Mouse (Mus musculus): Measurements from ENCODE around the gene Kif1a. TPM values are rescaled to one million over a fixed set of nuclear protein-coding genes. Genes with fewer than 3 reads are reported as not detected.

Kif1a gene
- polyA plus RNA-seq, 1 experiment from 2014 or later: 4.4 TPM

DNA sequence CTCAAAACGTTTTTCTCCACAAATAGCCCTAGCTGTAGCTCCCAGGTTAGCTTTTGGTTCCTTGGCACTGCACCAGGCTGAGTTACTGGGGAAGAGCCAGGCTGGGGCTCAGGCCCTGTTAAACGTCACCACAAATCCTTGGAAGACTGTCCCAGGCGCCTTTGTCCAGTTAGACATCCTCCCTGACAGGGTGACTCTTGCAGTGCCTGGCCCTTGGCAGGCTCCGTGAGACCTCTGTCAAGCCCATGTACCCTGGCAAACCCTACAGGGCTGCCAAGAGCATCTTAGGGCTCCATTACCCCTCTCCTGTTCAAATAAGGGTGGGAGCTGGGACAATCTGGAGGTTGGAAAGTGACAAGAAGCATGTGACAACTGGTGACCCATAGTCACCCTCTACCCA lies 65.8 kb downstream of the Kif1a start:
- no peak for DNase-seq (ENCODE audit: low spot score)
- H3K9ac ChIP-seq (replicated peaks; ENCODE audit: low read depth): no peak overlapping the region
- whole genome bisulfite sequencing: 61% methylated on average over 4 of the region's 4 CpGs

DNA sequence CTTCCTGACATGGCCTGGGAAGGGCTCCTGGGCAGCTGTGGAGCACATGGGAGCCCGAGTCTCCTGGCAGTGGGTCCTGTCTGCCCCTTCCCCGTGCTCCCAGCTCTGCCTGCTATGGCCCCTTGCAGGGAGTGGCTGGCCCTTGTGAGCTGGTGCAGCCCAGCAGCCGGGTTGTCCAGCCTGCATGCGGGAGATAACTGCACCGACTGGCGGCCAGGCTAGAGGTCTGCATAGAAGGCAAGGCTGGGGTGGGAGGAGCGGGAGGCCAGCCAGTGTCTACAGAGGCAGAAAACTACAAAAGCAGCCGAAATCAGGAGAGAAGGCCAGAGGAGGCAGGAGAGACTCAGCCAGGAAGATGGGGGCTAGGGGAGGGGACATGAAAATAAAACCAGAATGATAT lies 67.8 kb downstream of the Kif1a start:
- DNase-seq (ENCODE audit: low spot score): no peak
- no peak for ATAC-seq
- 43% methylated on average over 8 of the region's 8 CpGs for WGBS

More for the DNA sequence above, 65.8 kb downstream of the Kif1a start:
- no peaks in the 10 kb centered on the region for H3K36me3 ChIP-seq (ENCODE audit: insufficient read depth, low read length)
- no peaks in the 10 kb centered on the region for H3K27me3 ChIP-seq (replicated peaks; ENCODE audit: insufficient read depth, low read length)
- H3K4me3 ChIP-seq (ENCODE audit: low read depth, low read length): no peak overlapping the region
- no peaks in the 10 kb centered on the region for H3K9me3 ChIP-seq (ENCODE audit: low read length)
- TF ChIP-seq CTCF (IDR thresholded peaks at IDR 0.05): no peak
- TF ChIP-seq EP300 (IDR thresholded peaks at IDR 0.05): no peak
- H3K4me2 ChIP-seq (replicated peaks; ENCODE audit: low read depth, low read length): no peak overlapping the region
- H3K4me1 ChIP-seq (ENCODE audit: insufficient read depth, low read depth, low read length): no peaks in the 10 kb centered on the region
- no peak for ATAC-seq
- no peak overlapping the region for H3K27ac ChIP-seq (ENCODE audit: low read length)

DNA sequence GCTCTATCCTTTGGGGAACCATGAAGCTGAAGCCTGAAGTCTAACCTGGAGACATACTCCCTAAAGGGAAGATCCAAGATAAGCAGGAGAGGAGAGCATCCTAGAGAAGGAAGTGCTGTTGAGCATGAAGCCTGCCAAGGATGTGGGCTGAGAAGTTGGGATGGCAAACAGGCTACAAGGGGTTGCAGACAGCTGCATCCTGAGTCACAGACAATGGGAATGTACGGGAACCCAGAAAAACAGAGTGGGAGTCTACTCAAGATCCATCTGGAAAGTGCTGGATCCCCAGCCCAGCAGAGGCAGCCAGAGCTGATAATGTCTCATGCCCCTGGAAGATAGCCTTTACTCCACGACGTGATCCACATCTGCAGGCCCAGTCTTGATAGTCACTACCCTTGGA lies 70.6 kb downstream of the Kif1a start:
- Histone ChIP-seq H3K27me3 (replicated peaks; ENCODE audit: insufficient read depth, low read length) (no peaks in the 10 kb centered on the region), H3K9me3 (ENCODE audit: low read length) (no peaks in the 10 kb centered on the region), H3K36me3 (ENCODE audit: insufficient read depth, low read length) (no peaks in the 10 kb centered on the region), H3K4me2 (replicated peaks; ENCODE audit: low read depth, low read length) (no peak overlapping the region), H3K9ac (replicated peaks; ENCODE audit: low read depth) (no peak overlapping the region), H3K27ac (ENCODE audit: low read length) (no peak overlapping the region), H3K4me1 (ENCODE audit: insufficient read depth, low read depth, low read length) (no peaks in the 10 kb centered on the region), H3K4me3 (ENCODE audit: low read depth, low read length) (no peak overlapping the region)
- ATAC-seq (no peak), DNase-seq (ENCODE audit: low spot score) (no peak)
- TF ChIP-seq EP300 (IDR thresholded peaks at IDR 0.05) (no peak), CTCF (IDR thresholded peaks at IDR 0.05) (no peak)
- WGBS: 80% methylated on average over 3 of the region's 3 CpGs

More for the DNA sequence above, 67.8 kb downstream of the Kif1a start:
- H3K36me3 ChIP-seq (ENCODE audit: insufficient read depth, low read length): no peaks in the 10 kb centered on the region
- H3K4me2 ChIP-seq (replicated peaks; ENCODE audit: low read depth, low read length): no peak overlapping the region
- H3K27me3 ChIP-seq (replicated peaks; ENCODE audit: insufficient read depth, low read length): no peaks in the 10 kb centered on the region
- H3K9ac ChIP-seq (replicated peaks; ENCODE audit: low read depth): no peak overlapping the region
- no peak overlapping the region for H3K27ac ChIP-seq (ENCODE audit: low read length)
- no peak for TF ChIP-seq EP300 (IDR thresholded peaks at IDR 0.05)
- TF ChIP-seq CTCF (IDR thresholded peaks at IDR 0.05): no peak
- H3K9me3 ChIP-seq (ENCODE audit: low read length): no peaks in the 10 kb centered on the region
- H3K4me3 ChIP-seq (ENCODE audit: low read depth, low read length): no peak overlapping the region
- no peaks in the 10 kb centered on the region for H3K4me1 ChIP-seq (ENCODE audit: insufficient read depth, low read depth, low read length)

DNA sequence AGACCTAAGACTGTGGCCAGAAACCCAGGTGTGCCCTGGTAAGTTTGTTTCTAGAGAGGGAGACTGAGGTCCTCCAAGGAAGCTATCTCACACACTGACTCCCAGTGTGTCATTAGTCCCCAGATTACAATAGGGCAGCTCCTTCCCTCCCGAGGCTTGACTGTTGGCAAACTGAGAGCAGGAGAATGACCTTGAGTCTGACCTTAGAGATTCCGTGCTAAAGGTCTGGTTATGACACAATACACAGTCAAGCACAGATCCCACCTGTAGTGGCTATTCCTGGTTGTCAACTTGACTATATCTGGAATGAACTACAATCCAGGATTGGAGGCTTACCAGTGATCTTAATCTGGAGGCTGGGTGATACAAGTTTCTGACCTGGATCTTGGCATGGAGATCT lies 71.7 kb downstream of the Kif1a start:
- H3K4me1 ChIP-seq (ENCODE audit: insufficient read depth, low read depth, low read length): no peaks in the 10 kb centered on the region
- no peak overlapping the region for H3K27ac ChIP-seq (ENCODE audit: low read length)
- H3K27me3 ChIP-seq (replicated peaks; ENCODE audit: insufficient read depth, low read length): no peaks in the 10 kb centered on the region

DNA sequence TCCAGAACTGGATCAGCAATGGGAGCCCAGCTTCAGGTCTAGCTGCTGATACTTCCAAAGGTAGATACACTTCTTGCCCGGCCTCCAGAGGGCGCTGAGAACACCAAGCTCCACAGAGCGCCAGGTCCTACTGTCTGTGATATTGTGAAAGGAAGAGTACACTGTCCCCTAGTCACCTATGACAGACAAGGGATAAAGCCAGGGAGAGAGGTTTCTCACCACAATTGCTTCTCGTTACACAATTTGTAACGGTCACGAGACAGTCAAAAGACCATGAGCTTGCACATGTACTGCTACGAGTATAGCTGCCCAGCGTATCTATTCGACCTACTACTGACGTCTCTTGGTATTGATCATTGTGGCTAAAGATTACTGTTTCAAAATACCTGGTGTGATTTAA lies 72.4 kb downstream of the Kif1a start:
- H3K9ac ChIP-seq (replicated peaks; ENCODE audit: low read depth): no peak overlapping the region
- H3K27me3 ChIP-seq (replicated peaks; ENCODE audit: insufficient read depth, low read length): no peaks in the 10 kb centered on the region
- H3K36me3 ChIP-seq (ENCODE audit: insufficient read depth, low read length): no peaks in the 10 kb centered on the region
- no peaks in the 10 kb centered on the region for H3K9me3 ChIP-seq (ENCODE audit: low read length)
- no peak overlapping the region for H3K4me2 ChIP-seq (replicated peaks; ENCODE audit: low read depth, low read length)
- WGBS: 88% methylated on average over 10 of the region's 10 CpGs
- no peaks in the 10 kb centered on the region for H3K4me1 ChIP-seq (ENCODE audit: insufficient read depth, low read depth, low read length)
- no peak overlapping the region for H3K27ac ChIP-seq (ENCODE audit: low read length)
- H3K4me3 ChIP-seq (ENCODE audit: low read depth, low read length): no peak overlapping the region
- no peak for DNase-seq (ENCODE audit: low spot score)
- no peak for ATAC-seq
- TF ChIP-seq CTCF (IDR thresholded peaks at IDR 0.05) (no peak), EP300 (IDR thresholded peaks at IDR 0.05) (no peak)

More for the DNA sequence above, 71.7 kb downstream of the Kif1a start:
- Histone ChIP-seq H3K4me2 (replicated peaks; ENCODE audit: low read depth, low read length) (no peak overlapping the region), H3K9me3 (ENCODE audit: low read length) (no peaks in the 10 kb centered on the region), H3K36me3 (ENCODE audit: insufficient read depth, low read length) (no peaks in the 10 kb centered on the region), H3K4me3 (ENCODE audit: low read depth, low read length) (no peak overlapping the region), H3K9ac (replicated peaks; ENCODE audit: low read depth) (no peak overlapping the region)
- TF ChIP-seq EP300 (IDR thresholded peaks at IDR 0.05): no peak
- no peak for TF ChIP-seq CTCF (IDR thresholded peaks at IDR 0.05)
- no peak for ATAC-seq
- DNase-seq (ENCODE audit: low spot score): no peak
- 53% methylated on average over 2 of the region's 2 CpGs for WGBS

DNA sequence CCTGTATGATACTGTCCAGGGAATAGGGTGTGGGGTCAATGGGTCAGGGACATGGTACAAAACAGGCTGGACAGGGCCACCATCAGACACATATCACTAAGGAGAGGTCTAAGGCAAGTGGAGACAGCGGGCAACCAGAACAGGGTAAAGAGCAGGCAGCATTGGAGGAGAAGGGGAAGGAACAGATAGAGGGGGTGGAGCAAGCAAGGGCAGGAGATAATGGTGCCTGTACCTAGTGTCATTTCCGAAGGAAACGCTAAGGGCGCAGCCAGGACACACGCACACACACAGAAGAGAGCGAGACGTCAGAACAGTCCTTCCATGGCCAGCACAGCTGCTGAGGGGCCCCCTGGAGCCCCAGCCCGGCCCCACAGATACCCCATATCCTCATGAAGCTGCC lies 75.2 kb downstream of the Kif1a start:
- H3K4me1 ChIP-seq (ENCODE audit: insufficient read depth, low read depth, low read length): no peaks in the 10 kb centered on the region
- H3K9ac ChIP-seq (replicated peaks; ENCODE audit: low read depth): no peak overlapping the region
- no peak overlapping the region for H3K4me2 ChIP-seq (replicated peaks; ENCODE audit: low read depth, low read length)
- ATAC-seq (no peak), DNase-seq (ENCODE audit: low spot score) (no peak)
- TF ChIP-seq EP300 (IDR thresholded peaks at IDR 0.05) (no peak), CTCF (IDR thresholded peaks at IDR 0.05) (no peak)
- no peak overlapping the region for H3K27ac ChIP-seq (ENCODE audit: low read length)
- WGBS: 74% methylated on average over 8 of the region's 8 CpGs
- H3K4me3 ChIP-seq (ENCODE audit: low read depth, low read length): no peak overlapping the region
- no peaks in the 10 kb centered on the region for H3K27me3 ChIP-seq (replicated peaks; ENCODE audit: insufficient read depth, low read length)
- no peaks in the 10 kb centered on the region for H3K9me3 ChIP-seq (ENCODE audit: low read length)
- no peaks in the 10 kb centered on the region for H3K36me3 ChIP-seq (ENCODE audit: insufficient read depth, low read length)

DNA sequence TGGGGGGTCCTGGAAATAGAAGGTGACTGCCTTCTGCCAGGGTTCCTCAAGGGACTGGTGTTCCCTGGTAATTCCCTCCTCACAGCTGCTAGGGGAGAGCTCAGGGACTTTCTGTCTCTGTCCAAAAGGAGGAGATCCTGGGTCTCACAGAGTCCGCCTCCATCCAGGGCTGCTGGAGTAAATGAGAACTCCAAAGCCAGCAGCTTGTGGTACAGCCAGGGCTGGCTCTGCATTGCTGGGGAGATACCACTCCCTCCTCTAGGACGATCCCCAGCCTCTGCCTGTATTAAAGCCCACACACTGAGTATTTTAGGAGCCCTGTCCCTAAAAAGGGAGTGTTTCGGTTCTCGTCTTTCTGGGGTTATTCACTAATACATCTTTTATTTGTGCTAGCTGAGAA lies 81.1 kb downstream of the Kif1a start:
- H3K27me3 ChIP-seq (replicated peaks; ENCODE audit: insufficient read depth, low read length): no peaks in the 10 kb centered on the region
- H3K4me2 ChIP-seq (replicated peaks; ENCODE audit: low read depth, low read length): no peak overlapping the region
- DNase-seq (ENCODE audit: low spot score) (no peak), ATAC-seq (no peak)
- no peak overlapping the region for H3K27ac ChIP-seq (ENCODE audit: low read length)
- no peaks in the 10 kb centered on the region for H3K9me3 ChIP-seq (ENCODE audit: low read length)
- H3K9ac ChIP-seq (replicated peaks; ENCODE audit: low read depth): no peak overlapping the region
- TF ChIP-seq EP300 (IDR thresholded peaks at IDR 0.05) (no peak), CTCF (IDR thresholded peaks at IDR 0.05) (no peak)
- no peaks in the 10 kb centered on the region for H3K36me3 ChIP-seq (ENCODE audit: insufficient read depth, low read length)
- H3K4me3 ChIP-seq (ENCODE audit: low read depth, low read length): no peak overlapping the region
- 77% methylated on average over 4 of the region's 4 CpGs for WGBS
- H3K4me1 ChIP-seq (ENCODE audit: insufficient read depth, low read depth, low read length): no peaks in the 10 kb centered on the region

All from lung, postnatal 0 days (tissue).